Mouse (Mus musculus) MEL (cell line): ENCODE results near the gene Mcoln1. TPM values are rescaled to one million over a fixed set of nuclear protein-coding genes. Genes with fewer than 3 reads are reported as not detected.

Experiments
- DNase-seq: peaks from one replicate; pipeline ENCODE4 v3.0.0; 2011; ENCODE audit warnings: low read depth, low spot score
- H3K27ac ChIP-seq: 2 replicates; pipeline ENCODE4 v1.5.1; 2012; ENCODE audit warnings: low read depth, mild to moderate bottlenecking, control low read depth, low read length, moderate library complexity; ENCODE audit not compliant: control insufficient read depth
- H3K27me3 ChIP-seq, 2 experiments: fragments of 150-350 bp in 1 of 2; sonication (generic) in 1 of 2; 2 replicates each; pipeline ENCODE4 v1.6.1; 2012; ENCODE audit warnings: low read length in 2 of 2, mild to moderate bottlenecking in 2 of 2, improper control_type of control experiment in 1 of 2, moderate library complexity in 1 of 2; ENCODE audit not compliant: insufficient read depth in 2 of 2, control insufficient read depth in 1 of 2
- H3K36me3 ChIP-seq, 2 experiments: 2 replicates each; pipeline ENCODE4 v1.6.1; 2012 to 2014; ENCODE audit warnings: low read length in 2 of 2, improper control_type of control experiment in 1 of 2, inconsistent platforms in 1 of 2, mild to moderate bottlenecking in 1 of 2; ENCODE audit not compliant: insufficient read depth in 2 of 2, control insufficient read depth in 1 of 2
- H3K4me1 ChIP-seq, 2 experiments: fragments of 150-350 bp in 1 of 2; sonication (generic) in 1 of 2; 2 replicates each; pipeline ENCODE4 v1.6.1; 2012; ENCODE audit warnings: low read length in 2 of 2, improper control_type of control experiment in 1 of 2, mild to moderate bottlenecking in 1 of 2; ENCODE audit not compliant: insufficient read depth in 2 of 2, control insufficient read depth in 1 of 2
- H3K4me3 ChIP-seq, 2 experiments: fragments of 150-350 bp in 1 of 2; sonication (generic) in 1 of 2; 2 replicates each; pipeline ENCODE4 v1.5.1; 2012; ENCODE audit warnings: low read depth in 2 of 2, low read length in 2 of 2, mild to moderate bottlenecking in 2 of 2, moderate library complexity in 2 of 2, control low read depth in 1 of 2, improper control_type of control experiment in 1 of 2; ENCODE audit not compliant: control insufficient read depth in 1 of 2, insufficient read depth in 1 of 2
- H3K79me2 ChIP-seq: 2 replicates; pipeline ENCODE4 v1.6.1; 2012; ENCODE audit warnings: mild to moderate bottlenecking, low read length, moderate library complexity; ENCODE audit not compliant: control insufficient read depth, poor library complexity, insufficient read depth
- H3K9ac ChIP-seq: 2 replicates; pipeline ENCODE4 v1.6.1; 2012; ENCODE audit warnings: low read depth, mild to moderate bottlenecking, control low read depth, low read length, moderate library complexity; ENCODE audit not compliant: control insufficient read depth, poor library complexity, severe bottlenecking
- H3K9me3 ChIP-seq: fragments of 150-350 bp; sonication (generic); replicated peaks from 2 replicates; pipeline ENCODE4 v1.6.1; 2012; ENCODE audit warnings: mild to moderate bottlenecking, low read length, improper control_type of control experiment, moderate library complexity; ENCODE audit not compliant: insufficient read depth
- CHD2 ChIP-seq: IDR thresholded peaks from 2 replicates; pipeline ENCODE4 v1.6.1; 2011; ENCODE audit warnings: low read length, improper control_type of control experiment
- CTCF ChIP-seq, 3 experiments: IDR thresholded peaks in 2 of 3; conservative IDR thresholded peaks in 1 of 3; 2 replicates each; pipeline ENCODE4 v1.5.1; 2011 to 2012; ENCODE audit warnings: low read length in 3 of 3, low read depth in 2 of 3, mild to moderate bottlenecking in 2 of 3, improper control_type of control experiment in 1 of 3, inconsistent platforms in 1 of 3, mixed read lengths in 1 of 3, moderate library complexity in 1 of 3; ENCODE audit not compliant: control insufficient read depth in 1 of 3, insufficient read depth in 1 of 3, poor library complexity in 1 of 3, severe bottlenecking in 1 of 3
- E2F4 ChIP-seq: IDR thresholded peaks from 2 replicates; pipeline ENCODE4 v1.6.1; 2011; ENCODE audit warnings: low read depth, low read length, improper control_type of control experiment, borderline replicate concordance
- JUND ChIP-seq: IDR thresholded peaks from 2 replicates; pipeline ENCODE4 v1.6.1; 2011; ENCODE audit warnings: low read depth, mild to moderate bottlenecking, improper control_type of control experiment, low read length
- MAFK ChIP-seq: IDR thresholded peaks from 2 replicates; pipeline ENCODE4 v1.6.1; 2011; ENCODE audit warnings: low read depth, mild to moderate bottlenecking, low read length, improper control_type of control experiment, borderline replicate concordance
- MAX ChIP-seq: IDR thresholded peaks from 2 replicates; pipeline ENCODE4 v1.6.1; 2011; ENCODE audit warnings: low read length, improper control_type of control experiment
- MAZ ChIP-seq: IDR thresholded peaks from 2 replicates; pipeline ENCODE4 v1.6.1; 2012; ENCODE audit warnings: low read depth, mild to moderate bottlenecking, inconsistent platforms, low read length, improper control_type of control experiment
- MYB ChIP-seq: IDR thresholded peaks from 2 replicates; pipeline ENCODE4 v1.6.1; 2011; ENCODE audit warnings: mild to moderate bottlenecking, low read depth, low read length, improper control_type of control experiment
- POLR2A ChIP-seq, 2 experiments: IDR thresholded peaks; 2 replicates each; pipeline ENCODE4 v1.6.1; 2011 to 2012; ENCODE audit warnings: low read length in 2 of 2, mild to moderate bottlenecking in 2 of 2, control low read depth in 1 of 2, improper control_type of control experiment in 1 of 2, low read depth in 1 of 2, moderate library complexity in 1 of 2; ENCODE audit not compliant: control insufficient read depth in 1 of 2, insufficient read depth in 1 of 2, poor library complexity in 1 of 2
- POLR2AphosphoS2 ChIP-seq: IDR thresholded peaks from 2 replicates; pipeline ENCODE4 v1.6.1; 2011; ENCODE audit warnings: low read length, improper control_type of control experiment
- SMC3 ChIP-seq: IDR thresholded peaks from 2 replicates; pipeline ENCODE4 v1.6.1; 2011; ENCODE audit warnings: low read depth, low read length, improper control_type of control experiment
- TAL1 ChIP-seq: IDR thresholded peaks from 2 replicates; pipeline ENCODE4 v1.6.1; 2012; ENCODE audit warnings: mild to moderate bottlenecking, inconsistent platforms, low read length, moderate library complexity, mixed read lengths
- TBP ChIP-seq: IDR thresholded peaks from 2 replicates; pipeline ENCODE4 v1.8.0; 2011; ENCODE audit warnings: low read depth, low read length, improper control_type of control experiment
- TCF12 ChIP-seq: IDR thresholded peaks from 2 replicates; pipeline ENCODE4 v1.6.1; 2014; ENCODE audit warnings: low read depth, mild to moderate bottlenecking, inconsistent platforms, low read length, improper control_type of control experiment, moderate library complexity
- UBTF ChIP-seq: IDR thresholded peaks from 2 replicates; pipeline ENCODE4 v1.6.1; 2012; ENCODE audit warnings: low read depth, mild to moderate bottlenecking, inconsistent platforms, low read length, improper control_type of control experiment, moderate library complexity, borderline replicate concordance; ENCODE audit not compliant: insufficient read depth
- USF2 ChIP-seq, 2 experiments: IDR thresholded peaks; 2 replicates each; pipeline ENCODE4 v1.6.1; 2011 to 2012; ENCODE audit warnings: improper control_type of control experiment in 2 of 2, low read length in 2 of 2, borderline replicate concordance in 1 of 2, inconsistent platforms in 1 of 2, low read depth in 1 of 2, mild to moderate bottlenecking in 1 of 2; ENCODE audit not compliant: insufficient read depth in 1 of 2
- ZC3H11A ChIP-seq: IDR thresholded peaks from 2 replicates; pipeline ENCODE4 v1.6.1; 2012; ENCODE audit warnings: low read depth, mild to moderate bottlenecking, inconsistent platforms, low read length, improper control_type of control experiment
- polyA plus RNA-seq, 2 experiments: library from polyadenylated mRNA; stranded (reverse) in 1 of 2; unstranded in 1 of 2; fragments of >175 nt in 1 of 2; fragments of >200 nt in 1 of 2; gene quantifications; 2 replicates each; pipeline versions ENCODE4 v1.2.1 to v1.2.4; 2012; ENCODE audit warnings: low replicate concordance in 2 of 2, low read depth in 1 of 2; ENCODE audit not compliant: insufficient read length in 2 of 2, insufficient read depth in 1 of 2, missing spikeins in 1 of 2
- total RNA-seq: library from RNA; depleted of rRNA; stranded (reverse); fragments of 300-350 nt; gene quantifications from 2 replicates; pipeline ENCODE4 v1.2.3, GENCODE M21; 2012

Gene Mcoln1
- total and polyA plus RNA-seq, 3 experiments: 18.0 to 47.6 TPM; not detected in 1

GRCm38 (mm10) chr8:3495578-3496427 lies 4.5 kb upstream of the Mcoln1 start:
- Histone ChIP-seq H3K4me3 (no peak overlapping the region), H3K27me3 (no peaks in the 10 kb centered on the region; a peak in 1 of 4 replicates), H3K27ac (no peak overlapping the region), H3K79me2 (peaks cover 2% of the 10 kb centered on the region; the same call in 1 of the 2 replicates), H3K9ac (no peak overlapping the region), H3K36me3 (peaks cover 0 to 14% of the 10 kb centered on the region in 2 experiments; a peak in 2 of 4 replicates), H3K4me1 (peaks cover 0 to 11% of the 10 kb centered on the region in 2 experiments; a peak in 2 of 4 replicates), H3K9me3 (no peaks in the 10 kb centered on the region)
- no peak for DNase-seq
- TF ChIP-seq MAZ: no peak
- TF ChIP-seq TAL1: no peak
- no peak for TF ChIP-seq UBTF
- no peak for TF ChIP-seq E2F4
- TF ChIP-seq POLR2AphosphoS2: no peak
- no peak for TF ChIP-seq SMC3
- no peak for TF ChIP-seq USF2 (IDR thresholded peaks at IDR 0.05; ENCODE audit: borderline replicate concordance in 1 of 2, insufficient read depth in 1 of 2, low read depth in 1 of 2, low read length in 2 of 2)
- no peak for TF ChIP-seq CTCF (IDR thresholded peaks at IDR 0.05 in 2 of 3, conservative IDR thresholded peaks at IDR 0.05 in 1 of 3; ENCODE audit: control insufficient read depth in 1 of 3, insufficient read depth in 1 of 3, low read depth in 2 of 3, low read length in 3 of 3, poor library complexity in 1 of 3, severe bottlenecking in 1 of 3)
- no peak for TF ChIP-seq ZC3H11A
- TF ChIP-seq MYB: no peak
- TF ChIP-seq MAFK: no peak
- TF ChIP-seq MAX: no peak
- no peak for TF ChIP-seq JUND
- no peak for TF ChIP-seq TBP
- no peak for TF ChIP-seq POLR2A (IDR thresholded peaks at IDR 0.05; ENCODE audit: control insufficient read depth in 1 of 2, insufficient read depth in 1 of 2, low read depth in 1 of 2, low read length in 2 of 2, poor library complexity in 1 of 2)
- TF ChIP-seq CHD2: no peak

DNA sequence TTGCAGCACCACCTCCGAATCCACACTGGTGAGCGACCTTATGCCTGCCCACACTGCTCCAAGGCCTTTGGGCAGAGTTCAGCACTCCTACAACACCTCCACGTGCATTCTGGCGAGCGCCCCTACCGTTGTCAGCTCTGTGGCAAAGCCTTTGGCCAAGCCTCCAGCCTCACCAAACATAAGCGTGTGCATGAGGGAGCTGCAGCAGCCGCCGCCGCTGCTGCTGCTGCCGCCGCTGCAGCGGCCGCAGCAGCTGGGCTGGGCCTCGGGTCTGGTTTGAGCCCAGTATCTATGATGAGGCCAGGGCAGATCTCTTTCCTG lies 3.9 kb upstream of the Mcoln1 start:
- no peaks in the 10 kb centered on the region for H3K9me3 ChIP-seq
- H3K9ac ChIP-seq: no peak overlapping the region
- peaks cover 0 to 17% of the 10 kb centered on the region in 2 experiments; a peak in 2 of 4 replicates for H3K36me3 ChIP-seq
- H3K4me3 ChIP-seq: no peak overlapping the region
- TF ChIP-seq ZC3H11A: no peak
- no peak for TF ChIP-seq SMC3
- TF ChIP-seq POLR2A (IDR thresholded peaks at IDR 0.05; ENCODE audit: control insufficient read depth in 1 of 2, insufficient read depth in 1 of 2, low read depth in 1 of 2, low read length in 2 of 2, poor library complexity in 1 of 2): no peak
- no peak for TF ChIP-seq TCF12
- no peak overlapping the region for H3K27ac ChIP-seq
- DNase-seq: no peak
- H3K4me1 ChIP-seq: peaks cover 0 to 17% of the 10 kb centered on the region in 2 experiments; a peak in 2 of 4 replicates
- H3K79me2 ChIP-seq: peaks cover 5% of the 10 kb centered on the region; the same call in 1 of the 2 replicates
- no peaks in the 10 kb centered on the region; a peak in 1 of 4 replicates for H3K27me3 ChIP-seq
